Mouse (Mus musculus) layer of hippocampus, postnatal 25 days (tissue): ENCODE data around the gene Ptpdc1. TPM values are rescaled to one million over a fixed set of nuclear protein-coding genes. Genes with fewer than 3 reads are reported as not detected.

ENCODE experiments used
- DNase-seq, 2 experiments: peaks; one replicate each; pipeline ENCODE4 v3.0.0; 2022; ENCODE audit warnings: mixed read lengths in 2 of 2, low spot score in 1 of 2; ENCODE audit errors: extremely low spot score in 1 of 2
- total RNA-seq, 2 experiments: library from RNA; stranded (reverse); gene quantifications; 2 replicates each; pipeline ENCODE4 v1.2.3; 2021

The Ptpdc1 gene
- total RNA-seq, 2 experiments from 2014 or later: 40.2 to 44.1 TPM

GRCm38 (mm10) chr13:48590743-48591142 lies 34.7 kb downstream of the Ptpdc1 start:
- DNase-seq: no peak

GRCm38 (mm10) chr13:48587354-48587753 lies 38.1 kb downstream of the Ptpdc1 start:
- no peak for DNase-seq

- DNase-seq: no peak
Measured at GRCm38 (mm10) chr13:48586496-48586895, 39.0 kb downstream of the Ptpdc1 start.

- DNase-seq: no peak
Measured at GRCm38 (mm10) chr13:48585786-48586185, 39.7 kb downstream of the Ptpdc1 start.

GRCm38 (mm10) chr13:48582688-48583379 lies 42.6 kb downstream of the Ptpdc1 start:
- DNase-seq: no peak

GRCm38 (mm10) chr13:48578616-48579015 lies 46.8 kb downstream of the Ptpdc1 start:
- DNase-seq: no peak

- no peak for DNase-seq
Measured at GRCm38 (mm10) chr13:48577836-48578235, 47.6 kb downstream of the Ptpdc1 start.

- DNase-seq: no peak
Measured at GRCm38 (mm10) chr13:48577007-48577406, 48.5 kb downstream of the Ptpdc1 start.

- DNase-seq: no peak
Measured at GRCm38 (mm10) chr13:48574718-48575117, 50.7 kb downstream of the Ptpdc1 start.

- no peak for DNase-seq
Measured at GRCm38 (mm10) chr13:48573525-48574355, 51.7 kb downstream of the Ptpdc1 start.

GRCm38 (mm10) chr13:48572127-48572526 lies 53.3 kb downstream of the Ptpdc1 start:
- DNase-seq: no peak

- DNase-seq: no peak
Measured at GRCm38 (mm10) chr13:48571298-48571697, 54.2 kb downstream of the Ptpdc1 start.

GRCm38 (mm10) chr13:48569576-48570132 lies 55.8 kb downstream of the Ptpdc1 start:
- no peak for DNase-seq

- DNase-seq: no peak
Measured at GRCm38 (mm10) chr13:48567646-48568045, 57.8 kb downstream of the Ptpdc1 start.

GRCm38 (mm10) chr13:48566116-48566935 lies 59.1 kb downstream of the Ptpdc1 start:
- DNase-seq: peak in 1 of 2 experiments; percentile 63

GRCm38 (mm10) chr13:48564881-48565600 lies 60.4 kb downstream of the Ptpdc1 start:
- no peak for DNase-seq

- DNase-seq: no peak
Measured at GRCm38 (mm10) chr13:48562336-48562735, 63.1 kb downstream of the Ptpdc1 start.

GRCm38 (mm10) chr13:48561481-48561880 lies 64.0 kb downstream of the Ptpdc1 start:
- no peak for DNase-seq

- no peak for DNase-seq
Measured at GRCm38 (mm10) chr13:48555976-48556375, 69.5 kb downstream of the Ptpdc1 start.

- DNase-seq: no peak
Measured at GRCm38 (mm10) chr13:48554552-48554951, 70.9 kb downstream of the Ptpdc1 start.
